Mouse (Mus musculus): Measurements from ENCODE around the gene 4921504E06Rik. TPM values are rescaled to one million over a fixed set of nuclear protein-coding genes. Genes with fewer than 3 reads are reported as not detected.

The 4921504E06Rik gene
- total and polyA plus RNA-seq, 2 experiments from 2014 or later, result 0.33 TPM; not detected in 1

GRCm38 (mm10) chr2:19444346-19444745 is 109.4 kb downstream of the 4921504E06Rik start:
- Histone ChIP-seq H3K4me2 (ENCODE audit: low read depth, low read length, poor library complexity, severe bottlenecking) (no peak overlapping the region), H3K9ac (replicated peaks; ENCODE audit: low read length, poor library complexity, severe bottlenecking) (no peak overlapping the region), H3K4me1 (ENCODE audit: insufficient read depth, low read length) (no peaks in the 10 kb centered on the region), H3K27ac (ENCODE audit: low read depth, low read length) (no peak overlapping the region), H3K27me3 (ENCODE audit: insufficient read depth, low read length) (peaks cover 73% of the 10 kb centered on the region), H3K36me3 (ENCODE audit: insufficient read depth, low read length) (no peaks in the 10 kb centered on the region), H3K9me3 (ENCODE audit: low read length) (no peaks in the 10 kb centered on the region), H3K4me3 (ENCODE audit: low read depth, low read length) (no peak overlapping the region)
- ATAC-seq (ENCODE audit: low FRiP score) (no peak), DNase-seq (ENCODE audit: low spot score) (no peak)
- 4% methylated on average over 9 of the region's 9 CpGs for WGBS
- no peak for TF ChIP-seq CTCF (IDR thresholded peaks at IDR 0.05)

DNA sequence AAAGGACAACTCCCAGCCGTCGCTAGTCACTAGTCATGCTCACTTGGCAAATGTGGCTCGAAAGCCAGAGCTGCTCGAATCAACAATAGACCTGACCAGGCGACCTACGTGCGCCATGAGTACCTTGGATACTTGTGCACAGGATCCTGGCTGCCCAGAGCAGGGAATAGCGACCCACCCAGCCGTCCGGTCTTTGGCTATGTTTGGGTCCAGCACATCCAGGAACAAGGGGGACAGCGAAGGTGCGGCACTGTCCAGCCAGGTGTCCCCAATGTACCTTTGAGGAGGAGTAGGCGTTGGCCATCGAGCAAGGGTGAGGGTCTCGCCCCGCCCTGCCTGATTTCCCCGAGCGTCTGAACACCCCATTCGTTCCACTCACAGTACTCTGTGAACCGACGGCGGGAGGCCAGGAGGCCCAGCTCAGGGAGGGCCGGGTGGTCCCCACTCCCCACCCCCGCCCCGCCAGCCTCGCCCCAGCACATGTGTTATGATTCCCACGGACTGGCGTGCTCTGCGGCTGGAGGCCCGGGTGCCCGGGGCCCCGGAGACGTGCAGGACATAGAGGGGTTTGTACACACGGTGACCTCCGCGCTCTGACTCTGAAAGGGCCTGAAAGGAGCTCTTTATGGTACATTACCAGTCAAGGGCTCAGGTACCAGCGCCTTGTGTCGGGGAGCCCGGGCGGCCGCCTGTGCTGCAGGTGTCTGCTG is 121.9 kb downstream of the 4921504E06Rik start:
- 4% methylated on average over 39 of the region's 41 CpGs for WGBS
- TF ChIP-seq CTCF (IDR thresholded peaks at IDR 0.05), result no peak
- DNase-seq (ENCODE audit: low spot score) (no peak), ATAC-seq (ENCODE audit: low FRiP score) (peak; percentile 45; the same call in 1 of the 2 replicates)
- Histone ChIP-seq H3K27ac (ENCODE audit: low read depth, low read length) (no peak overlapping the region), H3K9ac (replicated peaks; ENCODE audit: low read length, poor library complexity, severe bottlenecking) (no peak overlapping the region), H3K4me1 (ENCODE audit: insufficient read depth, low read length) (peaks cover 5% of the 10 kb centered on the region; the same call in 1 of the 2 replicates), H3K4me3 (ENCODE audit: low read depth, low read length) (no peak overlapping the region), H3K4me2 (ENCODE audit: low read depth, low read length, poor library complexity, severe bottlenecking) (no peak overlapping the region), H3K9me3 (ENCODE audit: low read length) (no peaks in the 10 kb centered on the region), H3K27me3 (ENCODE audit: insufficient read depth, low read length) (peaks cover 79% of the 10 kb centered on the region), H3K36me3 (ENCODE audit: insufficient read depth, low read length) (no peaks in the 10 kb centered on the region)

DNA sequence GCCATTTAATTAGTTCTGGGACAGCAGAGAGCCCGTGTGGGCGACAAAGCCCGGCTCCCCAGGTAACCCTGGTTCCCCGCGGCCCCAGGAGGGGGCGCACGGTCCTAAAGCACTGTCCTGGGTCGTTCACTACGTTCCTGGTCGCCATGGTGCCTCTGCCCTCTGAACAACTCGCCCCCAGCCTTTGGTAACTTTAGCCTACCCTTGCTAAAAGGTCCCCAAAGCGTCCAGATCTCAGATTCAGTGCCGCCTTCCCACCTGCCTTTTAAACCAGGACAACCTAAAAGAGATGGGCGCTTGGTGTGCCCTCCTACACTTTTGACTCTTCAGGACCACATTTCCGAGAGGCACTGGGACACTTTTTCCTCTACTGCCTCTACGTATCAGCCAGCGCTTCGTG is 122.5 kb downstream of the 4921504E06Rik start:
- peak; percentile 60; the same call in 1 of the 2 replicates for ATAC-seq (ENCODE audit: low FRiP score)
- 2% methylated on average over 18 of the region's 18 CpGs for WGBS
- H3K9me3 ChIP-seq (ENCODE audit: low read length), result no peaks in the 10 kb centered on the region
- no peak overlapping the region for H3K9ac ChIP-seq (replicated peaks; ENCODE audit: low read length, poor library complexity, severe bottlenecking)
- H3K27me3 ChIP-seq (ENCODE audit: insufficient read depth, low read length), result peaks cover 84% of the 10 kb centered on the region
- peak overlapping the region; percentile 42 for H3K4me2 ChIP-seq (ENCODE audit: low read depth, low read length, poor library complexity, severe bottlenecking)
- H3K4me1 ChIP-seq (ENCODE audit: insufficient read depth, low read length), result peaks cover 5% of the 10 kb centered on the region; the same call in 1 of the 2 replicates
- H3K4me3 ChIP-seq (ENCODE audit: low read depth, low read length), result peak overlapping the region; percentile 22; the same call in 1 of the 2 replicates
- H3K27ac ChIP-seq (ENCODE audit: low read depth, low read length), result no peak overlapping the region
- DNase-seq (ENCODE audit: low spot score), result no peak
- TF ChIP-seq CTCF (IDR thresholded peaks at IDR 0.05), result peak; percentile 49
- no peaks in the 10 kb centered on the region for H3K36me3 ChIP-seq (ENCODE audit: insufficient read depth, low read length)

DNA sequence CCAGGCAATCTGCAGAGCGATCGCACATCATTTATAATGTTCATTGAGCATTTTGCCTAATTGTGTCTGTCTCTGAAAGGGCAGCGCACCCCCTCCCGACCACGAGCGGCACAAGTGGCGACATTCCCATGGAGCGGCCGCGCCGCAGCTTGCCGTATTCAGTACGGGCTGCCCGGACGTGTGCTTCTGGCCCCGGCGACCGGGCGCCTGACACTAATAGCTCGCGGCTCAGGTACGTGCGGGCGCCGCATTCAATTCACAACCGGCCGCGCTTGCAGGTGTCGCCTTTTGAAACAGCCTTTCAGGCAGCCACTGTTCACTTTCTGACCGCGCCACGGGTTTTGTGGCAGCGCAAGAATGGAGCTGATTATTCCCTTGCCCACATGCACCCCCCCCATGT is 123.0 kb downstream of the 4921504E06Rik start:
- Histone ChIP-seq H3K4me2 (ENCODE audit: low read depth, low read length, poor library complexity, severe bottlenecking) (peak overlapping the region; percentile 42), H3K9ac (replicated peaks; ENCODE audit: low read length, poor library complexity, severe bottlenecking) (no peak overlapping the region), H3K36me3 (ENCODE audit: insufficient read depth, low read length) (no peaks in the 10 kb centered on the region), H3K27me3 (ENCODE audit: insufficient read depth, low read length) (peaks cover 81% of the 10 kb centered on the region), H3K4me3 (ENCODE audit: low read depth, low read length) (peak overlapping the region; percentile 22; the same call in 1 of the 2 replicates), H3K27ac (ENCODE audit: low read depth, low read length) (no peak overlapping the region), H3K4me1 (ENCODE audit: insufficient read depth, low read length) (peaks cover 5% of the 10 kb centered on the region; the same call in 1 of the 2 replicates), H3K9me3 (ENCODE audit: low read length) (no peaks in the 10 kb centered on the region)
- ATAC-seq (ENCODE audit: low FRiP score), result peak; percentile 32; the same call in 1 of the 2 replicates
- DNase-seq (ENCODE audit: low spot score), result no peak
- under 1% methylated on average over 33 of the region's 33 CpGs for WGBS
- no peak for TF ChIP-seq CTCF (IDR thresholded peaks at IDR 0.05)

DNA sequence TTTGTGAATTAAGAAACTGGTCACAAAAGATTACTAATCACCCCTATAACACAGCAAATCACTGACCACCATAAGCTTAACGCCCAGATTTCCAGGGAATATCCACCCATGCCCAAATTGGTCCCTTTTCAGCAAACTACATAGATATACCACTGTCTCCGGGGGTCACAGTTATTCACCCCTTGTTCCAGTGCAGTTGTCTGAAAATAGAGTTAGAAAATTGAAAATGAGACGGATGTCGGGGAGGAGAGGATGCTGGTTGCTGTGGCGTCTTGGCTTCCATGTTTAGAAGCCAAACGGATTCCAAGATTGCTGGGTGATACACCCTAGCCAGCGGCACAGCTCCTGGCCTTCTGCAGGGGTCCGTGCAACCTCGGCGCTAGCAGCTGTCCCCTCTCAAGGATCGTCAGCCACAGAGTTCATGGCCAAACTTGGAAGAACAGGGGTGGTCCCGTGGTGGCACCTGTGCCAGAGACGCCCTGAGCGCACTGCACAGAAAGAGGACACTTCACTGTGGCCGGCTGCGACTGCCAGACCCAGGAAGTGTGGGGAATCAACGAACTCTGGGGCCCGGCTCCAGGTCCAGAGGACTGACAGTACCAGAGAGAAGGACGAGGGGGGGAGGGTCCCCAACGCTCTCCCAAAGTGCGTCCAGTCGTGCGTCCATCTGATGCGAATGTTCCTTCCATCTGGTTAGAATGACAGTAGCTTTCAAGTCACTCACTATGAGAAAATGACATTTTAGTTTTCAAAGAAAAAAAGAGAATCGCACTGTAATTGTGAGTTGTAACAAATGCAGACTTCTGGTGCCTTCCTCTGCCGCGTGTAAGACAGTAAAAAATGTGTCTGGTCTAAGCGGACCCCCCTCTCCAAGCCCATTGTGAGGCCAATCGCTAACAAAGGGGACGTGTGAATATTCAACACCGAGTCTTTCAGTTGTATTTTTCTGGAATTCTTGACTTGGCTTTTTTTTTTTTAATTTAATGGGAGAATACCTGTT is 123.7 kb downstream of the 4921504E06Rik start:
- WGBS, result 3% methylated on average over 31 of the region's 31 CpGs
- H3K27ac ChIP-seq (ENCODE audit: low read depth, low read length), result no peak overlapping the region
- peaks cover 5% of the 10 kb centered on the region; the same call in 1 of the 2 replicates for H3K4me1 ChIP-seq (ENCODE audit: insufficient read depth, low read length)
- H3K4me3 ChIP-seq (ENCODE audit: low read depth, low read length), result peak overlapping the region; percentile 22; the same call in 1 of the 2 replicates
- H3K4me2 ChIP-seq (ENCODE audit: low read depth, low read length, poor library complexity, severe bottlenecking), result no peak overlapping the region
- TF ChIP-seq CTCF (IDR thresholded peaks at IDR 0.05), result no peak
- 0 out of 2 replicates have a peak, but pooled peaks have one; percentile 25 for ATAC-seq (ENCODE audit: low FRiP score)
- DNase-seq (ENCODE audit: low spot score), result no peak
- peaks cover 75% of the 10 kb centered on the region for H3K27me3 ChIP-seq (ENCODE audit: insufficient read depth, low read length)
- H3K9ac ChIP-seq (replicated peaks; ENCODE audit: low read length, poor library complexity, severe bottlenecking), result no peak overlapping the region
- H3K9me3 ChIP-seq (ENCODE audit: low read length), result no peaks in the 10 kb centered on the region
- no peaks in the 10 kb centered on the region for H3K36me3 ChIP-seq (ENCODE audit: insufficient read depth, low read length)
